Mouse (Mus musculus) heart, embryonic 14.5 days (tissue): ENCODE measurements around the gene Ncor2. TPM values are rescaled to one million over a fixed set of nuclear protein-coding genes. Genes with fewer than 3 reads are reported as not detected.

Experiments used
- ATAC-seq: fragments of 200-750 bp; cut with Nextera tagmentation; 2 replicates; pipeline ENCODE4 v1.8.0; 2017; ENCODE audit warnings: low read depth, moderate TSS enrichment; ENCODE audit not compliant: insufficient number of reproducible peaks, insufficient read depth, low FRiP score
- H3K27ac ChIP-seq, 2 experiments: fragments of 200-500 bp in 1 of 2; fragments of 300-500 bp in 1 of 2; sonication (generic) in 1 of 2; replicated peaks in 1 of 2; 2 replicates each; pipeline ENCODE4 v1.5.1; 2012 to 2014; ENCODE audit warnings: low read depth in 2 of 2, low read length in 2 of 2, control low read depth in 1 of 2, mild to moderate bottlenecking in 1 of 2, mixed read lengths in 1 of 2; ENCODE audit not compliant: control insufficient read depth in 1 of 2, insufficient read depth in 1 of 2
- H3K27me3 ChIP-seq: fragments of 300-500 bp; sonication (generic); 2 replicates; pipeline ENCODE4 v1.6.1; 2014; ENCODE audit warnings: mild to moderate bottlenecking, low read length, control low read depth; ENCODE audit not compliant: control insufficient read depth, insufficient read depth
- H3K36me3 ChIP-seq: fragments of 300-500 bp; sonication (generic); 2 replicates; pipeline ENCODE4 v1.6.1; 2014; ENCODE audit warnings: mild to moderate bottlenecking, control low read depth, low read length, mixed read lengths; ENCODE audit not compliant: control insufficient read depth, insufficient read depth
- H3K4me1 ChIP-seq, 2 experiments: fragments of 200-500 bp in 1 of 2; fragments of 300-500 bp in 1 of 2; sonication (generic) in 1 of 2; 2 replicates each; pipeline ENCODE4 v1.6.1; 2012 to 2014; ENCODE audit warnings: low read length in 2 of 2, control low read depth in 1 of 2, mixed read lengths in 1 of 2; ENCODE audit not compliant: control insufficient read depth in 2 of 2, insufficient read depth in 2 of 2
- H3K4me2 ChIP-seq: fragments of 300-500 bp; sonication (generic); 2 replicates; pipeline ENCODE4 v1.6.1; 2014; ENCODE audit warnings: mild to moderate bottlenecking, low read length
- H3K4me3 ChIP-seq, 2 experiments: fragments of 200-500 bp in 1 of 2; fragments of 300-500 bp in 1 of 2; sonication (generic) in 1 of 2; 2 replicates each; pipeline ENCODE4 v1.5.1; 2012 to 2014; ENCODE audit warnings: low read length in 2 of 2, mild to moderate bottlenecking in 2 of 2, control low read depth in 1 of 2, low read depth in 1 of 2, moderate library complexity in 1 of 2; ENCODE audit not compliant: control insufficient read depth in 1 of 2, insufficient read depth in 1 of 2
- H3K9ac ChIP-seq: fragments of 300-500 bp; sonication (generic); 2 replicates; pipeline ENCODE4 v1.6.1; 2014; ENCODE audit warnings: mild to moderate bottlenecking, low read length
- H3K9me3 ChIP-seq: fragments of 300-500 bp; sonication (generic); 2 replicates; pipeline ENCODE4 v1.6.1; 2016; ENCODE audit warnings: low read length, control low read depth; ENCODE audit not compliant: control insufficient read depth
- WGBS: fragments of 180-500 bp; shearing (Covaris S2); extraction: QIAGEN DNeasy Blood & Tissue Kit; methylation state at CpG from one replicate; pipeline ENCODE4 v1.1.7; 2014; 5-methylcytosine and 5-hydroxymethylcytosine counted together
- polyA plus RNA-seq: library from polyadenylated mRNA; unstranded; fragments of >200 nt; fragmentation: Nextera tagmentation; extraction: Ambion mirVana; gene quantifications from 2 replicates; pipeline ENCODE4 v1.2.1, GENCODE M21; 2014

The Ncor2 gene
- polyA plus RNA-seq, 1 experiment from 2014 or later: 17.6 TPM

GRCm38 (mm10) chr5:125068371-125068951, 110.6 kb downstream of the Ncor2 start:
- no peak for ATAC-seq
- no peak overlapping the region for H3K4me3 ChIP-seq
- no peak overlapping the region for H3K9ac ChIP-seq
- 66% methylated on average over 15 of the region's 16 CpGs for WGBS
- peaks cover 40 to 55% of the 10 kb centered on the region in 2 experiments for H3K4me1 ChIP-seq
- H3K27me3 ChIP-seq: no peaks in the 10 kb centered on the region
- 0 out of 4 replicates have a peak overlapping the region, but pooled peaks of 1 of the 2 experiments have one; percentile 11 for H3K27ac ChIP-seq
- no peak overlapping the region for H3K4me2 ChIP-seq
- H3K9me3 ChIP-seq: no peaks in the 10 kb centered on the region
- H3K36me3 ChIP-seq: peaks cover 54% of the 10 kb centered on the region

DNA sequence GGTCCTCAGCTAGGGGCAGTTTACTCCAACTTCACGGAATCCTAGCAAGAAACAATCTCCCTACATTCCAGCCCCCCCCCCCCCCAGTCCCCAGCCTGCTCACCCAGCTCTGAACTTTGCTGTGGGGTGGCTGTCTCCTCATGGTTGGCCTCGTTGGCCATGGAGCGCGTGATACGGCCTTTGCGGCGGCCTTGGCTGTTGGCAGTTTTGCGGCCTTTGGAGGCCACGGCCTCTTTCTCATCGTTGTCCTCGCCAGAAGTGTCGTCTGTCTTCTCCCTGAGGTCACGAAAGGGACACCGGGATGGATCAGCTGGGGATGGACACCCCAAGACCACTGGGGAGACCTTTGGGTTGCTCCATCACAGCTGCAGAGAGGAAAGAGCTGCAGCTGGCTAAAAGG, 111.3 kb downstream of the Ncor2 start:
- H3K4me1 ChIP-seq: peaks cover 32 to 54% of the 10 kb centered on the region in 2 experiments
- no peak overlapping the region for H3K4me2 ChIP-seq
- peaks cover 52% of the 10 kb centered on the region for H3K36me3 ChIP-seq
- no peak overlapping the region for H3K4me3 ChIP-seq
- H3K9me3 ChIP-seq: no peaks in the 10 kb centered on the region
- 85% methylated on average over 14 of the region's 14 CpGs for WGBS
- H3K27ac ChIP-seq: no peak overlapping the region
- no peak overlapping the region for H3K9ac ChIP-seq
- no peak for ATAC-seq
- no peaks in the 10 kb centered on the region for H3K27me3 ChIP-seq

- WGBS: 88% methylated on average over 13 of the region's 13 CpGs
- no peak for ATAC-seq
- H3K27ac ChIP-seq: no peak overlapping the region
- no peaks in the 10 kb centered on the region for H3K27me3 ChIP-seq
- no peak overlapping the region for H3K4me2 ChIP-seq
- H3K9me3 ChIP-seq: no peaks in the 10 kb centered on the region
- peaks cover 25 to 50% of the 10 kb centered on the region in 2 experiments for H3K4me1 ChIP-seq
- no peak overlapping the region for H3K9ac ChIP-seq
- H3K36me3 ChIP-seq: peaks cover 52% of the 10 kb centered on the region
- H3K4me3 ChIP-seq: no peak overlapping the region
Observed at GRCm38 (mm10) chr5:125066479-125067471, 112.2 kb downstream of the Ncor2 start.

DNA sequence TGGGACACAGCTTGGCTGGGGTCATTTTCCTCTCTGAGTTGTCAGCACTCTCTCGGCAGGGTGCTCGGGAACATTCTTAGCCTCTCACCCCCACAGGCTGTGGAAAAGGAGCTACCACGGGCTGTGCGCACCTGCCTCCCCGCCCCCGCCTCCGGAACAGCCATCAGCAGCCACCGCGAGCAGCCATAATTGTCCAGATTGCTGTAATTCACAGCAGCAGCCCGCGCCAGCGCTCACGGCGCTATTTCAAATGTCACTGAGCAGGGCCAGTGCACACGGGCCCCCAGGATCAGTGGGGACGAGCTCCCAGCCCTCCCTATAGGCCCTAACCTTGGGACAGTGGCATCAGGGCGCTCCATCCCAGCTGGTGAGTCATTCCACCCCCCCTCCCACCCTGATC, 116.0 kb downstream of the Ncor2 start:
- no peak overlapping the region for H3K4me3 ChIP-seq
- H3K9ac ChIP-seq: no peak overlapping the region; the same call in 1 of the 2 replicates
- H3K4me2 ChIP-seq: no peak overlapping the region
- no peaks in the 10 kb centered on the region for H3K27me3 ChIP-seq
- 56% methylated on average over 17 of the region's 17 CpGs for WGBS
- no peaks in the 10 kb centered on the region for H3K9me3 ChIP-seq
- H3K36me3 ChIP-seq: peaks cover 41% of the 10 kb centered on the region
- no peak for ATAC-seq
- H3K27ac ChIP-seq: no peak overlapping the region
- peaks cover 22 to 43% of the 10 kb centered on the region in 2 experiments; a peak in 3 of 4 replicates for H3K4me1 ChIP-seq

GRCm38 (mm10) chr5:125058267-125058668, 120.8 kb downstream of the Ncor2 start:
- peaks cover 13% of the 10 kb centered on the region for H3K36me3 ChIP-seq
- peak overlapping the region; percentile 34 to 83; a peak in 3 of 4 replicates for H3K27ac ChIP-seq
- H3K4me1 ChIP-seq: peaks cover 54 to 83% of the 10 kb centered on the region in 2 experiments
- H3K27me3 ChIP-seq: no peaks in the 10 kb centered on the region
- peak overlapping the region; percentile 72 for H3K9ac ChIP-seq
- no peaks in the 10 kb centered on the region for H3K9me3 ChIP-seq
- H3K4me2 ChIP-seq: peak overlapping the region; percentile 69
- ATAC-seq: peak; percentile 37
- H3K4me3 ChIP-seq: peak overlapping the region; percentile 35 to 39
- WGBS: 2% methylated on average over 27 of the region's 29 CpGs

DNA sequence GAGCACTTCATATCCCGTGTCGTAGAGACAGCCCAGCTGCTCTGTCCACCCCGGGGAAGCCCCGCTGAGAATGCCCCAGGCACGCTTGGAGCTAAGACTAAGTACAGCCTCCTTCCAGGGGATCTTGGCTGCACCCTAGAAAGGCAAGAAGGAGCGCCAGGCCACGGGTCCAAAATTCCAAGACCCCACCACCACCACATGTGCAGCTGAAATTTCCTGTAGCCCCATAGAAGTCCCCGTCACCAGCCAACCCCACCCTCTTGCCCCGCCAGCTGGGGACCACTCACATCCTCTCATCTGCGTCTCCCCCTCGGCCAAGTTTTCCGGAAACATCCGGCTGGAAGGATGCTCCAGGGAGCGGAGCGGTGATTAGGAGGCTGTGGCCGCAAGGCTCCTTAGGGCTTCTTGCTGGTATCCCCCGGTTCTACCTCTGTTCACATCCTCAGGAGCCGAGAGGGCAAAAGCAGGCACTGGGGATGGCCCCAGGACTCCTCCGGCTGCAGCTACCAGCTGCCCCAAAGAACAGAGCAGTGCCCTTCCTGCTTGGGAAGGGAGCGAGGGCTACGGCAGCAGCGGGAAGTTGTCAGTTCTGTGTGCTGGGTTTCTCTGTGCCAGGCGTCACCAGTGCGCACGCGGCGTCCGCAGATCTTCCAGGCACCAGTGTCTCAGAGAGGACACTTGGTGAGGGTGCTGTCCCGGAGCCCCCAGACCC, 121.3 kb downstream of the Ncor2 start:
- WGBS: 20% methylated on average over 29 of the region's 29 CpGs
- Histone ChIP-seq H3K4me1 (peaks cover 59 to 83% of the 10 kb centered on the region in 2 experiments), H3K9ac (peak overlapping the region; percentile 72), H3K4me3 (peak overlapping the region; percentile 35 to 39), H3K27me3 (no peaks in the 10 kb centered on the region), H3K9me3 (no peaks in the 10 kb centered on the region), H3K27ac (peak overlapping the region; percentile 34 to 83; a peak in 3 of 4 replicates), H3K4me2 (peak overlapping the region; percentile 69), H3K36me3 (peaks cover 13% of the 10 kb centered on the region)
- no peak for ATAC-seq
